Mouse (Mus musculus) ES-E14 (cell line): ENCODE measurements around the gene Opn4. TPM values are rescaled to one million over a fixed set of nuclear protein-coding genes. Genes with fewer than 3 reads are reported as not detected.
A peak's percentile ranks its signal among the peaks of the same experiment; 100 is the strongest.

Source experiments
- DNase-seq: peaks from one replicate; pipeline ENCODE4 v3.0.0-alpha.2; 2013; ENCODE audit warnings: low read depth, low spot score
- H3K27ac ChIP-seq: 2 replicates; pipeline ENCODE4 v1.5.1; 2012; ENCODE audit warnings: low read depth, mild to moderate bottlenecking, low read length, moderate library complexity, mixed read lengths; ENCODE audit not compliant: poor library complexity, insufficient read depth, severe bottlenecking
- H3K36me3 ChIP-seq: 2 replicates; pipeline ENCODE4 v1.6.1; 2012; ENCODE audit warnings: mild to moderate bottlenecking, low read length, moderate library complexity, mixed read lengths; ENCODE audit not compliant: control insufficient read depth, poor library complexity, insufficient read depth, severe bottlenecking
- H3K4me1 ChIP-seq, 2 experiments: fragments of 150-350 bp in 1 of 2; sonication (generic) in 1 of 2; 2 replicates each; pipeline ENCODE4 v1.6.1; 2012; ENCODE audit warnings: low read length in 2 of 2, mild to moderate bottlenecking in 1 of 2, mixed read lengths in 1 of 2; ENCODE audit not compliant: control insufficient read depth in 2 of 2, insufficient read depth in 2 of 2, poor library complexity in 1 of 2
- H3K4me3 ChIP-seq, 2 experiments: fragments of 150-350 bp in 1 of 2; sonication (generic) in 1 of 2; 2 replicates each; pipeline ENCODE4 v1.5.1; 2012; ENCODE audit warnings: low read length in 2 of 2, low read depth in 1 of 2, mild to moderate bottlenecking in 1 of 2, mixed read lengths in 1 of 2; ENCODE audit not compliant: insufficient read depth in 1 of 2, poor library complexity in 1 of 2, severe bottlenecking in 1 of 2
- H3K9ac ChIP-seq: 2 replicates; pipeline ENCODE4 v1.6.1; 2012; ENCODE audit warnings: low read depth, mild to moderate bottlenecking, low read length, mixed read lengths; ENCODE audit not compliant: poor library complexity, insufficient read depth, severe bottlenecking
- H3K9me3 ChIP-seq: fragments of 150-350 bp; sonication (generic); 2 replicates; pipeline ENCODE4 v1.6.1; 2012; ENCODE audit warnings: low read depth, mild to moderate bottlenecking, low read length; ENCODE audit not compliant: control insufficient read depth, insufficient read depth
- CHD2 ChIP-seq: IDR thresholded peaks from 2 replicates; pipeline ENCODE4 v1.6.1; 2014; ENCODE audit warnings: mild to moderate bottlenecking, low read depth, low read length, inconsistent platforms
- HCFC1 ChIP-seq: IDR thresholded peaks from 2 replicates; pipeline ENCODE4 v1.6.1; 2012; ENCODE audit warnings: low read length, inconsistent platforms, borderline replicate concordance; ENCODE audit not compliant: insufficient read depth
- MAFK ChIP-seq: IDR thresholded peaks from 2 replicates; pipeline ENCODE4 v1.6.1; 2014; ENCODE audit warnings: mild to moderate bottlenecking, low read depth, low read length, inconsistent platforms; ENCODE audit not compliant: insufficient read depth
- ZC3H11A ChIP-seq: IDR thresholded peaks from 2 replicates; pipeline ENCODE4 v1.6.1; 2012; ENCODE audit warnings: low read depth, mild to moderate bottlenecking, inconsistent platforms, low read length, borderline replicate concordance
- ZNF384 ChIP-seq: IDR thresholded peaks from 2 replicates; pipeline ENCODE4 v1.6.1; 2012; ENCODE audit warnings: low read depth, low read length, inconsistent platforms
- in situ Hi-C, 2 experiments: fragments of 600-800 bp; cut with MboI; formaldehyde crosslinking; loops; one replicate each; pipeline ENCODE4 v1.15.1; 2025; ENCODE audit warnings: low sequenced_read_pairs in 2 of 2, inconsistent platforms in 1 of 2; ENCODE audit not compliant: unreplicated experiment in 2 of 2
- total RNA-seq: library from RNA; depleted of rRNA; stranded (reverse); fragments of 300-350 nt; gene quantifications from 2 replicates; pipeline ENCODE4 v1.2.3, GENCODE M21; 2012

Gene Opn4
- total RNA-seq, 1 experiment: 0.31 TPM

- H3K36me3 ChIP-seq: no peaks in the 10 kb centered on the region
- H3K9ac ChIP-seq: no peak overlapping the region
- no peaks in the 10 kb centered on the region for H3K9me3 ChIP-seq
- TF ChIP-seq CHD2 (no peak), ZNF384 (no peak), HCFC1 (no peak), MAFK (no peak), ZC3H11A (no peak)
- in situ Hi-C loops: loop anchor here in 1 of 2 experiments (10.0 kb wide), 1 partner anchor 135 kb away; no protein-coding TSS in a partner anchor
- H3K27ac ChIP-seq: no peak overlapping the region
- DNase-seq: no peak
- H3K4me1 ChIP-seq: peaks cover 0 to 3% of the 10 kb centered on the region in 2 experiments; a peak in 1 of 4 replicates
- peak overlapping the region; percentile 2 to 8; a peak in 2 of 4 replicates for H3K4me3 ChIP-seq
These were observed 30.3 kb downstream of the Opn4 start for GRCm38 (mm10) chr14:34569534-34570194.

DNA sequence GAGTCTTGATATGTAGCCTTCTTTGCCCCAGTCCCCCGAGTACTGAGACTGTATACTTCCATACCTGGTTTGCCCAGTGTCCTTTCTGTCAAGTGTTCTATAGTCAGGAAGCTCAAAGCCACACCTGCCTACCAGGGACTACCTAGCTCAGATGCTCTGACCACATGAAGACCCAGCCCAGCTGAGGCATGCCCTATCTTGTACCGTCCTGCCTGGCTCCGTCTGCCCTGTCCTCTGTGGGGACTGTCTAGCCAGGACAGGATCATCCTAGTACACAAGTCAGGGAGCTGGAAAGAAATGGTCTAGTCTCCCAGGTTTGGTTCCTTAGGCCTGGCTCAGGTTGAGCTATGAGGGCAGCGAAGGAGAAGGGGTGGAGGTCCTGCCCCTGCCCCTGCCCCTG is 31.3 kb downstream of the Opn4 start:
- Histone ChIP-seq H3K4me3 (no peak overlapping the region), H3K9me3 (no peaks in the 10 kb centered on the region), H3K36me3 (no peaks in the 10 kb centered on the region), H3K4me1 (peaks cover 0 to 3% of the 10 kb centered on the region in 2 experiments; a peak in 1 of 4 replicates), H3K9ac (no peak overlapping the region), H3K27ac (no peak overlapping the region)
- no peak for DNase-seq
- in situ Hi-C loops: no loop called here
- no peak for TF ChIP-seq HCFC1
- TF ChIP-seq CHD2: no peak
- no peak for TF ChIP-seq ZNF384
- TF ChIP-seq MAFK: no peak
- no peak for TF ChIP-seq ZC3H11A

GRCm38 (mm10) chr14:34567697-34568096 is 32.2 kb downstream of the Opn4 start:
- H3K27ac ChIP-seq: no peak overlapping the region
- no peak overlapping the region for H3K9ac ChIP-seq

GRCm38 (mm10) chr14:34566530-34566929 is 33.4 kb downstream of the Opn4 start:
- Histone ChIP-seq H3K4me1 (peaks cover 0 to 2% of the 10 kb centered on the region in 2 experiments; a peak in 1 of 4 replicates), H3K9ac (no peak overlapping the region), H3K36me3 (no peaks in the 10 kb centered on the region), H3K9me3 (no peaks in the 10 kb centered on the region), H3K4me3 (no peak overlapping the region), H3K27ac (no peak overlapping the region)
- in situ Hi-C loops: no loop called here
- no peak for DNase-seq
- TF ChIP-seq ZNF384 (no peak), ZC3H11A (no peak), CHD2 (no peak), MAFK (no peak), HCFC1 (no peak)

More at GRCm38 (mm10) chr14:34567697-34568096, 32.2 kb downstream of the Opn4 start:
- H3K4me3 ChIP-seq: no peak overlapping the region
- no peak for DNase-seq
- H3K9me3 ChIP-seq: no peaks in the 10 kb centered on the region
- no peaks in the 10 kb centered on the region for H3K36me3 ChIP-seq
- peaks cover 0 to 2% of the 10 kb centered on the region in 2 experiments; a peak in 1 of 4 replicates for H3K4me1 ChIP-seq
- TF ChIP-seq ZNF384: no peak
- no peak for TF ChIP-seq MAFK
- no peak for TF ChIP-seq CHD2
- TF ChIP-seq ZC3H11A: no peak
- no peak for TF ChIP-seq HCFC1
- in situ Hi-C loops: no loop called here
